Mouse (Mus musculus) testis, postnatal 14 days (tissue): ENCODE measurements around the gene Irf1.

ENCODE experiments used
- DNase-seq: peaks from one replicate; pipeline ENCODE4 v3.0.0; 2021; ENCODE audit warnings: low spot score

Irf1 gene

GRCm38 (mm10) chr11:53785311-53785936, 15.6 kb downstream of the Irf1 start:
- DNase-seq = no peak

- DNase-seq = no peak
Observed at GRCm38 (mm10) chr11:53786058-53787031, 16.5 kb downstream of the Irf1 start.

DNA sequence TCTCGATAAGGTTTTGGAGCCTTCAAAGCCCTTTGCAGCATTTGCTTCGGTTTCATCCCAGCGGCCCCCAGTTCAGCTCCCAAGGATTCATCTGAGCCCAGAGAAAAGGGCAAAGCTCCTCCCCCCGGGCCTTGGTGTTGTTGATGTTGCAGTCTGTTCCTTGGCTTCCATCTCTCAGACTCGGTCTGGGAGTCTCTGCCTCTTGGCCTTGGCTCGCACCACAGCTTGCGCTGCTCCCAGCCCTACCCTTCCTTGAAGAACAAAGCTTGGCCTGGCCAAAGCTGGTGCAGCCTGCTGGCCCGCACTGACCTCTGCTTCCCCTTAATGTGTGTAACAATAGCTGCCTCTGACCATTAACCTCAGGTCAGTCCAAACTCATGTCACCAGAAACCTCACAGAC, 18.4 kb downstream of the Irf1 start:
- peak; percentile 54 for DNase-seq

- DNase-seq = no peak
Observed at GRCm38 (mm10) chr11:53789277-53789676, 19.5 kb downstream of the Irf1 start.

DNA sequence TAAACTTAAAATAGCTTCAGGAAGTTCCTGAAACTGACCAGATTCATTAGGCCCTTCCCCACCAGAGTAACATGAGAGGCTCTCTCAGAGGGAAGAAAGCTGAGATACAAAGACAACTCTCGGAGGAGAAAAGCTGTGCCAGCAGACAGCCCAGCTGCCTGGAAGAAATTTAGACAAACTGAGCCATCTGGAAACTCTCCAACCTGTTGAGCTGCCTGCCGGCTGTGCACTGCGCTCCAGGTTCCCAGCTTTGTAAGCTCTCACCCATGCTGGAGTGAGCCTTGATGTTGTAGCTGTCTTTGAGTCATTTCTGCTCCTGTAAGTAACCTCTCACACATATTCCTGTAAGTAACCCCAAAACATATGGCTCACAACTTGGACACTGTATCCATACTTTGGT, 23.2 kb downstream of the Irf1 start:
- no peak for DNase-seq

DNA sequence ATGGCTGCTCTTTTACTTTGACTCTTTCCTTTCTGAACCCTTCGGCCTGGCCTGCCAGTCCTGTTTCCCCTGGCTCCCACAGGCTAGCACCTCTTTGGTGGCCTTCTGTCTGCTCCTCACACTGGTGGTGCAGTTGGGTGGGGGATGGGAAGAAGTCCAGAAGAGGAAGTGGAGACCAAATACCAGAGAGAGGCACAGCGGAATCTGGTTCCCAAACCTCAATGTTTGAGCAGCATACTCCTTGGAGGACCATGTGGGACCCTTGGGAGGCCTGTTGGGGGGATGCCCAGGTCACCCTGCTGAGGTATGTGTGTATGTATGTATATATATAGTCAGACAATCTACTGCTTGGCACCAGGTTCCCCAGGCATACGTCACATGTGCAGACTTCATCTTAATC, 24.2 kb downstream of the Irf1 start:
- DNase-seq = no peak

DNA sequence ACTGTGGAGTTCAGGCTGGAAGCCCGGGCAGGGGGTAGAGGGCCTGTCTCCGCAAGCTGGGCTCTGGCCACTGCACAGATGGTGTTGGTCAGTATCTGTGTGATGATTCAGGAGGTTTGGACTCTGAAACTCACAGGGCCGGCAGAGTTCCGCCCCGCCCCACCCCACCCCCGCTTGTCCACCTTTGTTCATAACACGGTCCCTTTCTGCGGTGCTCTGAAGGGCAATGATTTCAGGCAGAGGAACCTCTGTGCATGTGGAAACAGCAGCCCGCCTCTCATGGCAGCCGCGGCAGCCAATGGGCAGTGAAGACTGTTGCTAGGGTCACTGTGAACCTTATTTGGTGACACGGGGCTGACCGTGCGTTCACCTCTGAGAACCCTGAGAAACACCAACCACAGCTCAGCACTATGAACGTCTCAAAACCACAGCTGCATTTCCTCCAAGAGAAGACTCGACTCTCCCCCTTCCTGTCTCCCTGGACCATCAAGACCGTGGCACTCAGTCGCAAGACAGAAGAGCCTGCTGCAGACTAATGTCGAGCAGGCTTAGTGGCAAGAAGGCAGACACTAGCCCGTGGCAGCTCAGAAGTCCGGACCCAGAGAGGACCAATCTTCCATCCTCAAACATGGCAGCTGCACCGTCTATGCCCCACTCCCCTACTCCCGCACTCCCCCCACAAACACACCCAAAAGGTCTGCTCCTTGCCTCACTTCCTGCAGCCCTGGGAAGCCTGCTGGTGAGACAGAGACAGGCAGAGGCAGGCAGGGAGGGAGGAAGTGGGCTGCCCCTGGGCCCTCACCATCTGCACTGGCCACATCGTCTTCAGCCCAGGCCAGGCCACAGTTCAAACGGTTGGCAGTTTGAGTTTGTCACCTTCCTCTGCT, 25.1 kb downstream of the Irf1 start:
- DNase-seq = no peak

DNA sequence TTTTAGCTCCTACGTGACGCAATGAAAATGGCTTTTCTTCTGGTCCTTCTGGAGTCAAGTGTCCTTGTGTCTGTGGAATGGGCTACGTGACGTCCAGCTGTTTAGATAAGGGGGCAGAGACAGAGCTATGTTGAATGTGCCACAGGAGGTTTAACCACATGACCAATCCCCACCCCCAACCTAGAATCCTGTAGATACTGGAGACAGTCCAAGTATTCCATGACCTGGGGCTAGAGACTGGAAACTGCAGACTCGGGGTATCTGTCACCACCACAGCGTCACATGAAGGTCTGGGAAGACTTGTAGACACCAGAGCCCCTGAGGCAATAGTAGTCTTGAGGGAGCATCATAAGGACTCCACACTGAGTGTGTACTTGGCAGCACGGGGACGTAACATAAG, 26.0 kb downstream of the Irf1 start:
- no peak for DNase-seq

DNA sequence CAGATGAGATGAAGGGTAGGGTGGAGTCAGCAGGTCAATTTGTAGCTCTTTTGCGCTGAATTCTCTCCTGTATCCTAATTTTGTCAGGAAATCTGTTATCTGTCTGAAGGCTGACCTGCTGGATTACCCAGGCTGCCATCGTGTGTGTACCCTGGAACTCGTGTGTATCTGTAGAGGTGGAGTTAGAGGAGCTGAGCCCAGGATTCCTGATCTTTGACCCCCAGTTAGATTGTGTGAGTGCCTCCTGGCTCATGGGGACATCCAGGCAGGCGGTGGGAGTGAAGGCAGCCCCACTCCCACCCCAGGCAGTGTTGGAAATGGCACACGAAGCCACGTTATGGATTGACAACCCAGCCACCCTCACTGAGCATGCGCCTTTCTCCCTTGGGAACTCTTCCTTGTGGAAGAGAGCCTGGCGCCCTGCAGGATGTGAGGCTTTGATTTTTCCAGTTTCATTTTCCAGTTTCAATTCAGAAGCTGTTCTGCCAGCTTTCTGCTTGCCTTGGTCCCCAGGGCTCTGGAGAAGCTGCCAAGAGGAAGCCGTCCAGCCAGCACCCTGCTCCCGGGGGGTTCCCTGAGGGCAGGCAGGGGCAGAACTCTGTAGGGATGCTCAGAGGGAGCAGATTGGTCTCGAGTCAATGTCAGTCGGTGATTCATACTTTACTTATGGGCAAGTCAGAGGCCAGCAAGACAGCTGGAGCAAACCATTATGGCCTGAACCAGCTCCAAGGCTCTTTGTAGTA, 26.8 kb downstream of the Irf1 start:
- peak; percentile 30 for DNase-seq

- DNase-seq = no peak
Observed at GRCm38 (mm10) chr11:53797386-53797920, 27.6 kb downstream of the Irf1 start.

DNA sequence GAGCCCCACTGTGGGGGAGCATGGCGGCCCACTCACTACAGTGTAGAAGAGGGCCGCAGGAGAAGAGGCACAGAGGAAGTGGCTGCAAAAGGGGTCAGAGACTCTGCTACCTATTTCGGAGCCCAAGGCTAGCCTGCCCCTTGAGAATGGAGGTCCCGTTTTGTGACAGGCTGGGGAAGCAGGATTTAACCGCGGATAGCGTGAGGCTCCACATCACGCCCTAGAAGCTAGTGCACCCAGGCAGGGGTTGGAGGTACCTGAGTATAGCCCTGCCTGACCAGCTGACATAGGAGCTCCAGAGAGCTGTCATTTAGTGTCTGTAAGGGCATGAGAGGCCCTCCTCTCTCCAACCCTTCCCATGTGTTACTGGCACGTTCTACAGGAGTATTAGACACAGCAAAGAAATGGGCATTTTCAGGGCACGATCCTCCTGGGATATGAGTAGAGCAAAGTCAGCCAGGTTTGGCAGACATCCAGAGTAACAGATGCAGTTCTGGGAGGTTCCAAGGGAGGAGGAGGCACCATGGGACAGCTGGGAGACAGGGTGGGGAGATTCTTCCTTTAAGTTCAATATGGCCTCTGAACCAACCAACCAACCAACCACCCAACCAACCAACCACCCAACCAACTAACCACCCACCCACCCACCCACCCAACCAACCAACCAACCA, 28.4 kb downstream of the Irf1 start:
- no peak for DNase-seq

DNA sequence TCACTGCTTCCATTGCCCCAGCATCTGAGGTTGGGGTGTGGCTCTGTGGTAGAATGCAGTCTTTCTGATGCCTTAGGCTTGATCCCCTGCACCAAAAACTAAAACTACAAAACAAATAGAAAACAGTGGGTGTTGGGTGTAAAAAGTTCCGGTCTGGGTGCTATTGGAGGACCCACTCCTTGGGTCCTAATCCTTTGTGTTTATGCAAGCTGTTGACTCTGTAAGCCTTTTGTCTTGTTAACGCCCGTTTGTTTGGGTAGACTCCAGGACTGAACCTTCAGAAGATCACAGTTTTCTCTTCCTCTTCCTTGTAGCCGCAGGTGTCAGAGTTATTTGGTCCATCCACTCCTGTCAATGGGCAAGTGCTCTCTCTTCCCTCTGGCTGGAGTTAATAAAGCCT, 30.2 kb downstream of the Irf1 start:
- no peak for DNase-seq

- no peak for DNase-seq
Observed at GRCm38 (mm10) chr11:53800975-53801374, 31.2 kb downstream of the Irf1 start.

GRCm38 (mm10) chr11:53803093-53803492, 33.3 kb downstream of the Irf1 start:
- no peak for DNase-seq

DNA sequence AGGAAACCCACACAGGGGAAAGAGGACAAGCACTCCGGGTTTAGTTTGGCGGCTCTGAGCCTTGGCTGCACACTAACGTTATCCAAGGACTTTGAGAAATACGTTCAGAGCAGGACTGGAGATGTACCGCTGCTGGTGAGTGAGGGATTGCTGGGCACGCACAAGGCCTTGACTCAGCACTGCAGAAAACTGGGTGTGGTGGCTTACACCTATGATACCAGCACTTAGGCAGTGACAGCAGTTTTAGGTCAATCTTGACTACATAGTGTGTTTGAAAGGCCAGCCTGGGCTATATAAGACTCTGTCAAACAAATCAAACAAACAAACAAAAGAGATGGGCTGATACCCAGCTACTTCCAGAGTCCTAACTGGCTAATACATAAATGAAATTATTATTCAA, 33.7 kb downstream of the Irf1 start:
- DNase-seq = no peak

GRCm38 (mm10) chr11:53804569-53805344, 34.9 kb downstream of the Irf1 start:
- no peak for DNase-seq

DNA sequence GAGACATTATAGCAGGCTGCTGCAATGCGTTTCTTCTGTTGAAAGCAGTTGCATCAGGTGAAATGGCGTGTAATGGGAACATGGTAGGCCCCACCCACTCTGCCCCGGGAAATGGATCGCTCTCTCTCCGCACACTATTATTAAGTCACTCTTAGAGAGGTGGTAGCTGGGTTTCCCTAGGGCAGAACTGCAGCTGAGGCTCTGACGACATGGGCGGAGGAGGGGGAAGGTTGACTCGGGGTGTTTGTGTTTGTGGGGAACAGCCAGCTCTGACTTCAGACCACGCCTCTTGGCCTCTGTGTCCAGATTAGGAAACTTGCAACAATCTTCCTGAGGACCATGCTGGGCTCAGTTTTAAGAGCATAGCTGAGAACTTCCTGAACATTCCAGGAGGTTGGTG, 36.0 kb downstream of the Irf1 start:
- no peak for DNase-seq

DNA sequence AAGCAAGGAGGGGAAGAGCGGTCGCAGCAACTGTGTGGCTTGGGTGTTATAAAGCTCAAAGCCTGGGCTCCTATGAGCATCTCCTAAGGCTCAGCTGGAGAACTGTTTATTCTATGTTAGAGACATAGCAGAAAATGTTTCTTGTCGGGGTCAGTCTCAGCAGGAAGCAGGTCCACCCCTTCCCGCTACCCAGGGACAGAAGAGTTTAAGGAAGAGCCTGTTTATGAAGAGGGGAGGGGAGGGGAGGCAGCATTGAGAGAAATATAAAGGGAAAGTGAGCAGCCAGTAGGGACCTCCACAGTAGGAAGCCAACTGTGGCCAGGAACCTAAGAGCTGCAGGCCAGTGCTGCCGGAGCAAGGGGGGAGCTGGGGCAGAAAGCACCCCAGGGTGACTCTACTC, 39.5 kb downstream of the Irf1 start:
- DNase-seq = no peak

- no peak for DNase-seq
Observed at GRCm38 (mm10) chr11:53810156-53810555, 40.3 kb downstream of the Irf1 start.

- peak; percentile 33 for DNase-seq
Observed at GRCm38 (mm10) chr11:53810749-53811148, 40.9 kb downstream of the Irf1 start.
